Mouse (Mus musculus) heart, embryonic 12.5 days (tissue): ENCODE measurements at regions not wholly inside any gene's neighbourhood (a gene's known extent, or its start where the extent isn't known, plus 50 kb on each side); places are given as distances from the start of the nearest gene placed in this dataset.

Source experiments
- ATAC-seq: fragments of 200-750 bp; cut with Nextera tagmentation; 2 replicates; pipeline ENCODE4 v1.8.0; 2017; ENCODE audit warnings: moderate TSS enrichment, moderate library complexity; ENCODE audit not compliant: insufficient number of reproducible peaks, low FRiP score
- H3K27ac ChIP-seq: fragments of 300-500 bp; sonication (generic); 2 replicates; pipeline ENCODE4 v1.5.1; 2016; ENCODE audit warnings: mild to moderate bottlenecking, moderate library complexity; ENCODE audit not compliant: poor library complexity, severe bottlenecking
- H3K27me3 ChIP-seq: fragments of 300-500 bp; sonication (generic); replicated peaks from 2 replicates; pipeline ENCODE4 v1.6.1; 2016; ENCODE audit warnings: mild to moderate bottlenecking, moderate library complexity
- H3K36me3 ChIP-seq: fragments of 300-500 bp; sonication (generic); 2 replicates; pipeline ENCODE4 v1.6.1; 2016; ENCODE audit warnings: mild to moderate bottlenecking, moderate library complexity
- H3K4me1 ChIP-seq: fragments of 300-500 bp; sonication (generic); replicated peaks from 2 replicates; pipeline ENCODE4 v1.6.1; 2016; ENCODE audit warnings: mild to moderate bottlenecking
- H3K4me2 ChIP-seq: fragments of 300-500 bp; sonication (generic); 2 replicates; pipeline ENCODE4 v1.6.1; 2016; ENCODE audit warnings: mild to moderate bottlenecking, moderate library complexity
- H3K4me3 ChIP-seq: fragments of 300-500 bp; sonication (generic); 2 replicates; pipeline ENCODE4 v1.5.1; 2016; ENCODE audit warnings: mild to moderate bottlenecking
- H3K9ac ChIP-seq: fragments of 300-500 bp; sonication (generic); 2 replicates; pipeline ENCODE4 v1.6.1; 2016; ENCODE audit warnings: mild to moderate bottlenecking, moderate library complexity
- H3K9me3 ChIP-seq: fragments of 300-500 bp; sonication (generic); replicated peaks from 2 replicates; pipeline ENCODE4 v1.6.1; 2016; ENCODE audit warnings: mild to moderate bottlenecking, moderate library complexity
- WGBS: fragments of 180-500 bp; shearing (Covaris S2); methylation state at CpG from one replicate; pipeline ENCODE4 v1.1.7; 2016; 5-methylcytosine and 5-hydroxymethylcytosine counted together

DNA sequence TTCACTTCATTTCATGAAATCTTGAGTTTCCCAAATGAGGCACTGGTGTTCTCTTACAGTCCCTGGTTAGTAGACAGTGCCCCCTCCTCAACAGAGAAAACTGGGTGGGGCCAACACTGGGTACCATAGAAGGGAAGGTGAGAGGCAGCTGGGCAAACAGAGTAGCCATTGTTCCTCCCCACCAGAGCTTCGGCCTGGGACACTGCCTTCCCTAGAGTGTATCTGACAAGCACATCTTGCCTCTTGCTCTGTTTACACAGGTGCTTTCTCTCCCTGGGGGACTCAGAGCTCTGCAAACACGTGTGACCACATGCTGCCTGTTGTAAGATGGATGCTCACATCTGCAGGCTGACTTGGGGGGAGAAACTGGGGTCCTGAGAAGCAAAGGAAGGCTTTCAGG, 100.8 kb upstream of the Tnp1 start:
- WGBS = 18% methylated on average over 2 of the region's 2 CpGs
- no peak for ATAC-seq
- H3K36me3 ChIP-seq = no peaks in the 10 kb centered on the region
- no peak overlapping the region for H3K27ac ChIP-seq
- peaks cover 3% of the 10 kb centered on the region; the same call in 1 of the 2 replicates for H3K4me1 ChIP-seq
- peaks cover 4% of the 10 kb centered on the region; the same call in 1 of the 2 replicates for H3K9me3 ChIP-seq
- no peak overlapping the region for H3K4me2 ChIP-seq
- no peak overlapping the region for H3K9ac ChIP-seq
- H3K4me3 ChIP-seq = no peak overlapping the region
- H3K27me3 ChIP-seq = no peaks in the 10 kb centered on the region

DNA sequence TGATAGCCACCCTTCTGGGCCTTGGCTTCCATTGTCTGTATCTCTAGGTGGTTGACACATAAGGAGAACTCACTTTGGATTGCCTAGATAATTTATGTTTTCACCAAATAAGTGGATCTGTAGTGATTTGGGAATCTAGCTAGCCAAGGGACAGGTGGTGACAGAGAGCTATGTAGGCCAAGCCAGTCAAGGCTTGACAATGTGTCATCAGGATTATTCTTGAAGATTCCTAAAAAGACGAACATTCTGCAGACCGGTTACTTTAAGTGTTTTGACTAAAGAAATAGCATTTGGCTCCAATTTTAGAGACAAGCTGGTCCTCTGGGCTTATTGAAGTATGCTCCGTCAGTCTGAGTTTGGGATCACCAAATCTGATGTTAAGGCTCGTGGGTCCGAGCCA, 100.1 kb upstream of the Tnp1 start:
- Histone ChIP-seq H3K27me3 (no peaks in the 10 kb centered on the region), H3K4me3 (no peak overlapping the region), H3K36me3 (no peaks in the 10 kb centered on the region), H3K4me2 (no peak overlapping the region), H3K27ac (no peak overlapping the region), H3K9me3 (peaks cover 4% of the 10 kb centered on the region; the same call in 1 of the 2 replicates), H3K4me1 (peaks cover 3% of the 10 kb centered on the region; the same call in 1 of the 2 replicates), H3K9ac (no peak overlapping the region)
- no peak for ATAC-seq
- WGBS = 80% methylated on average over 5 of the region's 5 CpGs

DNA sequence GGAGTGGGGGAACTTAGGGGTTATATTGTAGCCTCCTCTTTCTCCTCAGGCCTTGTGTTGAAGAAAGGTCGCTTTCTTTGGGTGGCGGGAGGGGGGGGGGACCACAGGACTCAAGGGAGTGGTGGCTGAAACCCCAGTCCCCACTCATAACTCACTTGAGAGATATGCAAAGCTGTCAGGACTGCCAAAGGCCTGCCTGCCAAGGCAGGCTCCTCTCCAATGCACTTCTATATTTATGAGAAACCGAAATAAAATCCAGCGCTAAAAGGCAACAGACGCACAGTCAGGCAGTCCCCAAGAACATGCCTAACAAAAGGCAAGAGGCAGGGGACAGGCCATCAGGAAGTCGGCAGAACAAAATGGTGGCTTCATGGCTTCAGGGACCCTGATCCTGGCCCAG, 97.4 kb upstream of the Tnp1 start:
- Histone ChIP-seq H3K27ac (no peak overlapping the region), H3K9ac (no peak overlapping the region), H3K9me3 (peaks cover 4% of the 10 kb centered on the region; the same call in 1 of the 2 replicates), H3K4me1 (peaks cover 3% of the 10 kb centered on the region; the same call in 1 of the 2 replicates), H3K36me3 (no peaks in the 10 kb centered on the region), H3K27me3 (no peaks in the 10 kb centered on the region), H3K4me2 (no peak overlapping the region), H3K4me3 (no peak overlapping the region)
- WGBS = 88% methylated on average over 6 of the region's 6 CpGs
- ATAC-seq = no peak; the same call in 1 of the 2 replicates

- Histone ChIP-seq H3K27me3 (no peaks in the 10 kb centered on the region), H3K27ac (no peak overlapping the region), H3K9ac (no peak overlapping the region), H3K4me3 (no peak overlapping the region), H3K4me2 (no peak overlapping the region), H3K4me1 (peaks cover 3% of the 10 kb centered on the region; the same call in 1 of the 2 replicates), H3K36me3 (no peaks in the 10 kb centered on the region), H3K9me3 (peaks cover 4% of the 10 kb centered on the region; the same call in 1 of the 2 replicates)
- 82% methylated on average over 3 of the region's 3 CpGs for WGBS
- no peak for ATAC-seq
Observed at GRCm38 (mm10) chr1:73112711-73113110, 97.0 kb upstream of the Tnp1 start.

DNA sequence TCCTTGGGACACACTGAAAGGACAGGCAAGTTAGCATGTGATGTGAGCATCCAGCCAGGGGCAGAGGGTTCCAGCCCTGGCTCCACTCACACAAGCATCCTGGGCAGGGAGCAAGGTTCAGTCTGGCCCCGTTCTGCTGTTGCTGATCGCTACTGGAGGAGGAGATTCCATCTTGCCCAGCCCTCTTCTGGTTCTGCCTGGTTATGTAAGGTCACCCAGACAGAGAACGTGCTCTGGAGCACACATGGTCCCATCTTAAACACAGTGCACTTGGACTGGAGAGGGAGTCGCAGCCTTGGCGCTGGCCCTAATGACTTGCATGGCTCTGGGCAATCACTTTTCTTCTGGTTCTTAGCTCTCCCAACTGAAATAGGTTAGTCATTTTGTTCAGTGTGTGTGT, 96.2 kb upstream of the Tnp1 start:
- WGBS = 94% methylated on average over 5 of the region's 5 CpGs

DNA sequence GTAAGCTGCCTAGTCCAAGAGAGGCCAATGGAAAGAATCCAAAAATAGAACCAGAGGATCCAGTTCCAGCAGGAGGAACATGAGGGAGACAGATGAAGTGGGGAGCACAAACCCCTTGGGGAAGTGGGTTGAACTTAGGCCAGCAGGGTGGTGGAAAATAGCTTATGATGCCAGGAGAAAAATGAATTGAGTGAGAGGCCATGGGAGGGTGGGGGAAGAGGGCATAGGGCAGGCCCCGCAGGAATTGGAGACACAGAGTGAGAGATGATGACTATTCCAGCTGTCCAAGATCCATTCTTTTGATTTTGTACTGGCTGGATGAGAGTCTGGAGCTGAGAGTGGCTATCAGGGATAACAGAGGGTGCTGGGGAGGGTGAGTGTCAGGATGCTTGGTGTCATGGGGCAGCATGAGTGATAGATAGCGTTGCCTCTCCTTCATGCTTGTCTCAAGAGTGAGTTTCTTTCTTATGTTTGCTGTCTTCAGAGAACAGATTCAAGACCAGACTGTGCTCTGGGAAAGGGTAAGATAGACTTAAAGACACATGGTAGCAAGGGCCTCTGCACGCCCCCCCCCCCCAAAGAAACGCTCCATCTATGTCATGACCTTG, 90.3 kb upstream of the Tnp1 start:
- H3K9me3 ChIP-seq = 0 out of 2 replicates have a peak, but pooled peaks cover 4% of the 10 kb centered on the region
- peaks cover 8% of the 10 kb centered on the region for H3K4me1 ChIP-seq
- no peak overlapping the region for H3K4me3 ChIP-seq
- WGBS = 67% methylated on average over 4 of the region's 4 CpGs
- no peak overlapping the region for H3K27ac ChIP-seq
- no peaks in the 10 kb centered on the region for H3K27me3 ChIP-seq
- no peak for ATAC-seq
- H3K36me3 ChIP-seq = no peaks in the 10 kb centered on the region
- H3K4me2 ChIP-seq = no peak overlapping the region
- no peak overlapping the region for H3K9ac ChIP-seq

More for the DNA sequence above, 96.2 kb upstream of the Tnp1 start:
- H3K27me3 ChIP-seq = no peaks in the 10 kb centered on the region
- H3K4me3 ChIP-seq = no peak overlapping the region
- peaks cover 3% of the 10 kb centered on the region; the same call in 1 of the 2 replicates for H3K4me1 ChIP-seq
- no peak for ATAC-seq
- H3K36me3 ChIP-seq = no peaks in the 10 kb centered on the region
- no peak overlapping the region for H3K4me2 ChIP-seq
- peaks cover 4% of the 10 kb centered on the region; the same call in 1 of the 2 replicates for H3K9me3 ChIP-seq
- H3K27ac ChIP-seq = no peak overlapping the region
- H3K9ac ChIP-seq = no peak overlapping the region

- Histone ChIP-seq H3K36me3 (no peaks in the 10 kb centered on the region), H3K4me2 (no peak overlapping the region), H3K9ac (no peak overlapping the region), H3K27ac (no peak overlapping the region), H3K27me3 (no peaks in the 10 kb centered on the region), H3K4me3 (no peak overlapping the region), H3K4me1 (no peaks in the 10 kb centered on the region), H3K9me3 (peaks cover 6% of the 10 kb centered on the region)
- WGBS = 62% methylated on average over 6 of the region's 6 CpGs
- no peak for ATAC-seq
Observed at GRCm38 (mm10) chr1:73097645-73098440, 82.1 kb upstream of the Tnp1 start.

GRCm38 (mm10) chr1:73089636-73090035, 73.9 kb upstream of the Tnp1 start:
- no peak overlapping the region for H3K9ac ChIP-seq
- H3K27me3 ChIP-seq = no peaks in the 10 kb centered on the region
- no peak overlapping the region for H3K27ac ChIP-seq
- H3K9me3 ChIP-seq = no peaks in the 10 kb centered on the region
- peaks cover 18% of the 10 kb centered on the region for H3K4me1 ChIP-seq
- H3K4me3 ChIP-seq = no peak overlapping the region
- ATAC-seq = no peak
- no peak overlapping the region for H3K4me2 ChIP-seq
- no peaks in the 10 kb centered on the region for H3K36me3 ChIP-seq
- WGBS = 49% methylated on average over 3 of the region's 3 CpGs

DNA sequence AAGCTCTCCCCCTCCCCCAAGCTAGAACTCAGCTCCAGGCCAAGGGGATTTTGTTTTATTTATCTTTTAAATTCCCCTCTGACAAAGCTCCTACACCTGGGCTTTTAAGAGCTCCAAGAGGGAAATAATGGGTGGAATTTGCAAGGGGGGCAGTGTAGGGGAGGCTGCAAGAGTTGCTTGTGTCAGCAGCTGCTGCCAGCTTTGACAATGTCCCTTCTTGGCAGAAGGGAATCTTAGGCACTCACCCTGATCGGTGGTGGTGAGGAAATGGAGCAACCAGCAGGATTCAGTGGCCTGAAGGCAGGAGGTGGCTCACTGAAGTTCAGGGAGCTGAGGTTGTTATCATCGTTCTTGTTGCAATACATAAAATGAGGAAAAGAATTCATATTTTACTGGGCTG, 72.8 kb upstream of the Tnp1 start:
- Histone ChIP-seq H3K9ac (no peak overlapping the region), H3K4me3 (no peak overlapping the region), H3K27ac (no peak overlapping the region), H3K27me3 (no peaks in the 10 kb centered on the region), H3K9me3 (no peaks in the 10 kb centered on the region), H3K36me3 (no peaks in the 10 kb centered on the region), H3K4me1 (peaks cover 18% of the 10 kb centered on the region), H3K4me2 (no peak overlapping the region)
- ATAC-seq = no peak
- WGBS = 34% methylated on average over 2 of the region's 2 CpGs

DNA sequence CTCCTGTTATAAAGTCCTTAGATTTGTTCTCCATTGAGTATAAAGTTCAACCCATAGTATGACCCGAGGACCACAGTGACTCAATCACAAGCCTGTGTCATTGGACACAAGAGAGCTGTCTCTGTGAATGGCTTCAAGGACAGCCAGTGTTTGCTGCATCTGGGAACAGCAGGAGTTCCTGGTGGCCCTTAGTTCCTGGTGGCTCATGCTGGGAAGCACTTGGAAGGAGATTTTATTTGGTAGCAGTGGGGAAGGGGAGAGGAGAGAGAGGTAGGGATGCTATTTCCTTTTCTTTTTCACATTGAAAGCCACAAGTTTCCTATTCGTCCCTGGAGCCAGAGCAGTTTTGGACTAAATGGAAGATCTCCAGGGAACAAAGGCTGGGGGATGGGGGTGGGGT, 69.2 kb upstream of the Tnp1 start:
- no peak overlapping the region for H3K4me3 ChIP-seq
- no peak overlapping the region for H3K27ac ChIP-seq
- H3K9me3 ChIP-seq = no peaks in the 10 kb centered on the region
- no peak overlapping the region for H3K9ac ChIP-seq
- 42% methylated on average over 2 of the region's 2 CpGs for WGBS
- no peak for ATAC-seq
- H3K27me3 ChIP-seq = no peaks in the 10 kb centered on the region
- peaks cover 18% of the 10 kb centered on the region for H3K4me1 ChIP-seq
- no peak overlapping the region for H3K4me2 ChIP-seq
- H3K36me3 ChIP-seq = no peaks in the 10 kb centered on the region

DNA sequence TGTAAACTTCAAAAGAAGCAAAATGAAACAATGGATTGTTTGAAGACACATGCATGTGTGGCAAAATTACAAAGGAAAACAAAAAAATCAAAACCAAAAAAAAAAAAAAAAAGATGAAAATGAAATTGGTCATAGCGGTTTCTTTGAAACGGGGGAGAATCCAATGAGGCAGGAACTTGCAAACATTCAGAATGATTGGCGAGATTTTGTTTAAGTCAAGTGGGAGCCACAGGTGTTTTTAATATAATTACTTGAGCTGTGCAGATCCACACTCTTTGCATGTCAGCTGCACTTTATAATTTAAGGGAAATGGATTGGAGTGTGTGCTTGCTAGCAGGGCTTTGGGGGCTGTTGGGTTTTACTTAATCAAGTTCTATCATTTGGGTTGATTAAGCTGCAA, 67.7 kb upstream of the Tnp1 start:
- Histone ChIP-seq H3K4me2 (no peak overlapping the region), H3K27me3 (no peaks in the 10 kb centered on the region), H3K4me3 (no peak overlapping the region), H3K9me3 (no peaks in the 10 kb centered on the region), H3K9ac (no peak overlapping the region), H3K36me3 (no peaks in the 10 kb centered on the region), H3K4me1 (peaks cover 12% of the 10 kb centered on the region), H3K27ac (no peak overlapping the region)
- ATAC-seq = no peak
- WGBS = 88% methylated on average over 3 of the region's 3 CpGs
